Mouse (Mus musculus) embryonic facial prominence, embryonic 14.5 days (tissue): ENCODE measurements around the gene Gpr108. TPM values are rescaled to one million over a fixed set of nuclear protein-coding genes. Genes with fewer than 3 reads are reported as not detected.

Experiments used
- ATAC-seq: fragments of 200-750 bp; cut with Nextera tagmentation; 2 replicates; pipeline ENCODE4 v1.8.0; 2017; ENCODE audit warnings: low read depth, moderate number of reproducible peaks, moderate TSS enrichment
- DNase-seq: peaks from one replicate; pipeline ENCODE4 v3.0.0-alpha.2; 2015; ENCODE audit warnings: low spot score
- H3K27ac ChIP-seq: fragments of 300-500 bp; sonication (generic); replicated peaks from 2 replicates; pipeline ENCODE4 v1.5.1; 2014; ENCODE audit warnings: low read depth, mild to moderate bottlenecking, low read length, moderate library complexity
- H3K27me3 ChIP-seq: fragments of 300-500 bp; sonication (generic); replicated peaks from 2 replicates; pipeline ENCODE4 v1.6.1; 2014; ENCODE audit warnings: low read length; ENCODE audit not compliant: control insufficient read depth, insufficient read depth
- H3K36me3 ChIP-seq: fragments of 300-500 bp; sonication (generic); 2 replicates; pipeline ENCODE4 v1.6.1; 2014; ENCODE audit warnings: low read length, mixed read lengths; ENCODE audit not compliant: control insufficient read depth, insufficient read depth
- H3K4me1 ChIP-seq: fragments of 300-500 bp; sonication (generic); 2 replicates; pipeline ENCODE4 v1.6.1; 2014; ENCODE audit warnings: antibody characterized with exemption, low read length; ENCODE audit not compliant: control insufficient read depth, insufficient read depth
- H3K4me2 ChIP-seq: fragments of 300-500 bp; sonication (generic); 2 replicates; pipeline ENCODE4 v1.6.1; 2014; ENCODE audit warnings: low read depth, mild to moderate bottlenecking, low read length, moderate library complexity, mixed read lengths
- H3K4me3 ChIP-seq: fragments of 300-500 bp; sonication (generic); 2 replicates; pipeline ENCODE4 v1.5.1; 2014; ENCODE audit warnings: low read depth, mild to moderate bottlenecking, low read length
- H3K9ac ChIP-seq: fragments of 300-500 bp; sonication (generic); 2 replicates; pipeline ENCODE4 v1.6.1; 2014; ENCODE audit warnings: low read depth, mild to moderate bottlenecking, low read length, moderate library complexity, mixed read lengths
- H3K9me3 ChIP-seq: fragments of 300-500 bp; sonication (generic); 2 replicates; pipeline ENCODE4 v1.6.1; 2016; ENCODE audit warnings: low read length; ENCODE audit not compliant: control insufficient read depth
- WGBS: fragments of 180-500 bp; shearing (Covaris S2); extraction: QIAGEN DNeasy Blood & Tissue Kit; methylation state at CpG from one replicate; pipeline ENCODE4 v1.1.7; 2014; 5-methylcytosine and 5-hydroxymethylcytosine counted together
- polyA plus RNA-seq: library from polyadenylated mRNA; unstranded; fragments of >200 nt; fragmentation: Nextera tagmentation; extraction: Ambion mirVana; gene quantifications from 2 replicates; pipeline ENCODE4 v1.2.1, GENCODE M21; 2014

Gene Gpr108
- polyA plus RNA-seq, 1 experiment from 2014 or later = 37.1 TPM

- ATAC-seq = no peak
- H3K4me2 ChIP-seq = no peak overlapping the region
- H3K27me3 ChIP-seq = no peaks in the 10 kb centered on the region
- peaks cover 10% of the 10 kb centered on the region; the same call in 1 of the 2 replicates for H3K36me3 ChIP-seq
- no peaks in the 10 kb centered on the region for H3K9me3 ChIP-seq
- DNase-seq = no peak
- H3K4me3 ChIP-seq = no peak overlapping the region
- 44% methylated on average over 6 of the region's 6 CpGs for WGBS
- no peaks in the 10 kb centered on the region for H3K4me1 ChIP-seq
- no peak overlapping the region for H3K9ac ChIP-seq
- H3K27ac ChIP-seq = no peak overlapping the region
Measured at GRCm38 (mm10) chr17:57230728-57231125, 17.5 kb downstream of the Gpr108 start.

- Histone ChIP-seq H3K9ac (no peak overlapping the region), H3K36me3 (peaks cover 4% of the 10 kb centered on the region; the same call in 1 of the 2 replicates), H3K4me2 (no peak overlapping the region), H3K9me3 (no peaks in the 10 kb centered on the region), H3K4me1 (no peaks in the 10 kb centered on the region), H3K27ac (no peak overlapping the region), H3K4me3 (no peak overlapping the region), H3K27me3 (no peaks in the 10 kb centered on the region)
- ATAC-seq (no peak), DNase-seq (no peak)
- 74% methylated on average over 14 of the region's 15 CpGs for WGBS
Measured at GRCm38 (mm10) chr17:57229851-57230727, 18.2 kb downstream of the Gpr108 start.

- ATAC-seq (no peak), DNase-seq (no peak)
- Histone ChIP-seq H3K36me3 (no peaks in the 10 kb centered on the region), H3K4me1 (no peaks in the 10 kb centered on the region), H3K4me2 (no peak overlapping the region), H3K9me3 (no peaks in the 10 kb centered on the region), H3K27me3 (peaks cover 5% of the 10 kb centered on the region; the same call in 1 of the 2 replicates), H3K4me3 (no peak overlapping the region), H3K27ac (no peak overlapping the region), H3K9ac (no peak overlapping the region)
- 65% methylated on average over 3 of the region's 3 CpGs for WGBS
Measured at GRCm38 (mm10) chr17:57228873-57229272, 19.4 kb downstream of the Gpr108 start.

GRCm38 (mm10) chr17:57228014-57228413, 20.2 kb downstream of the Gpr108 start, which contains the start of gene C3:
TSS of gene C3 (minus strand) at chr17:57228136.
- Histone ChIP-seq H3K9ac (no peak within 1 kb of the TSS), H3K36me3 (no peaks in the 10 kb centered on the region), H3K27me3 (peaks cover 5% of the 10 kb centered on the region; the same call in 1 of the 2 replicates), H3K4me3 (no peak within 1 kb of the TSS), H3K4me2 (no peak within 1 kb of the TSS), H3K27ac (no peak within 1 kb of the TSS), H3K9me3 (no peaks in the 10 kb centered on the region), H3K4me1 (no peaks in the 10 kb centered on the region)
- DNase-seq (no peak), ATAC-seq (no peak)
- WGBS = 65% methylated on average over 3 of the region's 3 CpGs

- Histone ChIP-seq H3K27ac (no peak overlapping the region), H3K4me3 (no peak overlapping the region), H3K36me3 (no peaks in the 10 kb centered on the region), H3K9me3 (no peaks in the 10 kb centered on the region), H3K27me3 (peaks cover 5% of the 10 kb centered on the region; the same call in 1 of the 2 replicates), H3K4me2 (no peak overlapping the region), H3K4me1 (no peaks in the 10 kb centered on the region), H3K9ac (no peak overlapping the region)
- 88% methylated on average over 2 of the region's 2 CpGs for WGBS
- ATAC-seq (no peak), DNase-seq (no peak)
Measured at GRCm38 (mm10) chr17:57227468-57227867, 20.8 kb downstream of the Gpr108 start.

GRCm38 (mm10) chr17:57223313-57223712, 24.9 kb downstream of the Gpr108 start:
- H3K4me3 ChIP-seq = no peak overlapping the region
- 77% methylated on average over 9 of the region's 9 CpGs for WGBS
- H3K9me3 ChIP-seq = no peaks in the 10 kb centered on the region
- ATAC-seq (no peak), DNase-seq (no peak)
- H3K9ac ChIP-seq = no peak overlapping the region
- no peak overlapping the region for H3K4me2 ChIP-seq
- H3K27ac ChIP-seq = no peak overlapping the region
- H3K27me3 ChIP-seq = peaks cover 5% of the 10 kb centered on the region; the same call in 1 of the 2 replicates
- no peaks in the 10 kb centered on the region for H3K36me3 ChIP-seq
- H3K4me1 ChIP-seq = no peaks in the 10 kb centered on the region

- peaks cover 5% of the 10 kb centered on the region; the same call in 1 of the 2 replicates for H3K27me3 ChIP-seq
- 74% methylated on average over 4 of the region's 4 CpGs for WGBS
- no peak for ATAC-seq
Measured at GRCm38 (mm10) chr17:57221911-57222310, 26.3 kb downstream of the Gpr108 start.

GRCm38 (mm10) chr17:57219884-57220207, 28.4 kb downstream of the Gpr108 start:
- H3K4me2 ChIP-seq = no peak overlapping the region
- no peak overlapping the region for H3K9ac ChIP-seq
- DNase-seq (no peak), ATAC-seq (no peak)
- 23% methylated on average over 3 of the region's 3 CpGs for WGBS
- H3K4me3 ChIP-seq = no peak overlapping the region
- H3K36me3 ChIP-seq = no peaks in the 10 kb centered on the region
- H3K27me3 ChIP-seq = peaks cover 4% of the 10 kb centered on the region; the same call in 1 of the 2 replicates
- no peak overlapping the region for H3K27ac ChIP-seq
- H3K9me3 ChIP-seq = no peaks in the 10 kb centered on the region
- no peaks in the 10 kb centered on the region for H3K4me1 ChIP-seq

More at GRCm38 (mm10) chr17:57221911-57222310, 26.3 kb downstream of the Gpr108 start:
- Histone ChIP-seq H3K4me2 (no peak overlapping the region), H3K27ac (no peak overlapping the region), H3K9me3 (no peaks in the 10 kb centered on the region), H3K9ac (no peak overlapping the region), H3K4me3 (no peak overlapping the region), H3K4me1 (no peaks in the 10 kb centered on the region), H3K36me3 (no peaks in the 10 kb centered on the region)
- DNase-seq = no peak
